Mouse (Mus musculus): ENCODE measurements around the gene Zfp110. TPM values are rescaled to one million over a fixed set of nuclear protein-coding genes. Genes with fewer than 3 reads are reported as not detected.
A peak's percentile ranks its signal among the peaks of the same experiment; 100 is the strongest.
"Not testable (repeated sequence)": the region's sequence is repeated elsewhere in the genome, so short reads cannot be mapped to it uniquely, and the experiment has no call there.

Zfp110 gene
- polyA plus RNA-seq (2012; rRNA removed): 33.3 and 34.2 TPM in 2 replicates

GRCm38 (mm10) chr7:12834162-12835120, at the start of gene Zfp110:
TSS of gene Zfp110 (plus strand) at chr7:12834761.
- Histone ChIP-seq H3K4me3 (ENCODE audit: control insufficient read depth, low read depth, low read length) (peak within 1 kb of the TSS; percentile 92), H3K27me3 (ENCODE audit: control insufficient read depth, insufficient read depth, low read length) (no peaks in the 10 kb centered on the region), H3K27ac (ENCODE audit: control insufficient read depth, insufficient read depth, low read depth, low read length) (peak within 1 kb of the TSS; percentile 93), H3K4me1 (ENCODE audit: control insufficient read depth, insufficient read depth, low read length) (no peaks in the 10 kb centered on the region), H3K36me3 (ENCODE audit: control insufficient read depth, insufficient read depth, low read length) (no peaks in the 10 kb centered on the region; the same call in 1 of the 2 replicates)
- TF ChIP-seq CTCF (IDR thresholded peaks at IDR 0.05; ENCODE audit: control insufficient read depth, insufficient read depth, insufficient replicate concordance, low read depth, low read length): no peak
- TF ChIP-seq POLR2A (IDR thresholded peaks at IDR 0.05; ENCODE audit: control insufficient read depth, low read depth, low read length): peak; percentile 81

GRCm38 (mm10) chr7:12787333-12787732, 47.2 kb upstream of the Zfp110 start:
- Histone ChIP-seq H3K27ac (ENCODE audit: control insufficient read depth, insufficient read depth, low read depth, low read length) (no peak overlapping the region), H3K36me3 (ENCODE audit: control insufficient read depth, insufficient read depth, low read length) (no peaks in the 10 kb centered on the region), H3K4me3 (ENCODE audit: control insufficient read depth, low read depth, low read length) (no peak overlapping the region), H3K27me3 (ENCODE audit: control insufficient read depth, insufficient read depth, low read length) (no peaks in the 10 kb centered on the region), H3K4me1 (ENCODE audit: control insufficient read depth, insufficient read depth, low read length) (no peaks in the 10 kb centered on the region)
- no peak for TF ChIP-seq CTCF (IDR thresholded peaks at IDR 0.05; ENCODE audit: control insufficient read depth, insufficient read depth, insufficient replicate concordance, low read depth, low read length)
- TF ChIP-seq POLR2A (IDR thresholded peaks at IDR 0.05; ENCODE audit: control insufficient read depth, low read depth, low read length): no peak

GRCm38 (mm10) chr7:12788025-12788424, 46.5 kb upstream of the Zfp110 start:
- Histone ChIP-seq H3K27me3 (ENCODE audit: control insufficient read depth, insufficient read depth, low read length) (no peaks in the 10 kb centered on the region), H3K36me3 (ENCODE audit: control insufficient read depth, insufficient read depth, low read length) (no peaks in the 10 kb centered on the region), H3K4me3 (ENCODE audit: control insufficient read depth, low read depth, low read length) (no peak overlapping the region), H3K4me1 (ENCODE audit: control insufficient read depth, insufficient read depth, low read length) (no peaks in the 10 kb centered on the region), H3K27ac (ENCODE audit: control insufficient read depth, insufficient read depth, low read depth, low read length) (no peak overlapping the region)
- TF ChIP-seq POLR2A (IDR thresholded peaks at IDR 0.05; ENCODE audit: control insufficient read depth, low read depth, low read length) (no peak), CTCF (IDR thresholded peaks at IDR 0.05; ENCODE audit: control insufficient read depth, insufficient read depth, insufficient replicate concordance, low read depth, low read length) (no peak)

- peak overlapping the region; percentile 56 for H3K4me3 ChIP-seq (ENCODE audit: control insufficient read depth, low read depth, low read length)
- not testable (repeated sequence) for H3K27me3 ChIP-seq (ENCODE audit: control insufficient read depth, insufficient read depth, low read length); H3K36me3 ChIP-seq (ENCODE audit: control insufficient read depth, insufficient read depth, low read length); H3K4me1 ChIP-seq (ENCODE audit: control insufficient read depth, insufficient read depth, low read length); H3K27ac ChIP-seq (ENCODE audit: control insufficient read depth, insufficient read depth, low read depth, low read length)
Measured at GRCm38 (mm10) chr7:12792624-12793023, 41.9 kb upstream of the Zfp110 start.

- Histone ChIP-seq H3K4me1 (ENCODE audit: control insufficient read depth, insufficient read depth, low read length) (peaks cover 9% of the 10 kb centered on the region), H3K27me3 (ENCODE audit: control insufficient read depth, insufficient read depth, low read length) (no peaks in the 10 kb centered on the region), H3K27ac (ENCODE audit: control insufficient read depth, insufficient read depth, low read depth, low read length) (no peak overlapping the region), H3K36me3 (ENCODE audit: control insufficient read depth, insufficient read depth, low read length) (no peaks in the 10 kb centered on the region), H3K4me3 (ENCODE audit: control insufficient read depth, low read depth, low read length) (no peak overlapping the region)
- TF ChIP-seq POLR2A (IDR thresholded peaks at IDR 0.05; ENCODE audit: control insufficient read depth, low read depth, low read length) (no peak), CTCF (IDR thresholded peaks at IDR 0.05; ENCODE audit: control insufficient read depth, insufficient read depth, insufficient replicate concordance, low read depth, low read length) (no peak)
Measured at GRCm38 (mm10) chr7:12797971-12798370, 36.6 kb upstream of the Zfp110 start.

- no peak for TF ChIP-seq CTCF (IDR thresholded peaks at IDR 0.05; ENCODE audit: control insufficient read depth, insufficient read depth, insufficient replicate concordance, low read depth, low read length)
- TF ChIP-seq POLR2A (IDR thresholded peaks at IDR 0.05; ENCODE audit: control insufficient read depth, low read depth, low read length): no peak
- no peak overlapping the region for H3K4me3 ChIP-seq (ENCODE audit: control insufficient read depth, low read depth, low read length)
- peaks cover 9% of the 10 kb centered on the region for H3K4me1 ChIP-seq (ENCODE audit: control insufficient read depth, insufficient read depth, low read length)
Measured at GRCm38 (mm10) chr7:12799554-12799953, 35.0 kb upstream of the Zfp110 start.

GRCm38 (mm10) chr7:12802866-12803726, 31.5 kb upstream of the Zfp110 start, which contains the start of gene Zscan18:
TSS of gene Zscan18 (minus strand) at chr7:12803635.
- Histone ChIP-seq H3K4me1 (ENCODE audit: control insufficient read depth, insufficient read depth, low read length) (peaks cover 6% of the 10 kb centered on the region), H3K27ac (ENCODE audit: control insufficient read depth, insufficient read depth, low read depth, low read length) (peak within 1 kb of the TSS; percentile 69), H3K36me3 (ENCODE audit: control insufficient read depth, insufficient read depth, low read length) (no peaks in the 10 kb centered on the region), H3K4me3 (ENCODE audit: control insufficient read depth, low read depth, low read length) (peak within 1 kb of the TSS; percentile 88), H3K27me3 (ENCODE audit: control insufficient read depth, insufficient read depth, low read length) (no peaks in the 10 kb centered on the region)
- TF ChIP-seq POLR2A (IDR thresholded peaks at IDR 0.05; ENCODE audit: control insufficient read depth, low read depth, low read length): no peak
- no peak for TF ChIP-seq CTCF (IDR thresholded peaks at IDR 0.05; ENCODE audit: control insufficient read depth, insufficient read depth, insufficient replicate concordance, low read depth, low read length)

More at GRCm38 (mm10) chr7:12799554-12799953, 35.0 kb upstream of the Zfp110 start:
- Histone ChIP-seq H3K27ac (ENCODE audit: control insufficient read depth, insufficient read depth, low read depth, low read length) (no peak overlapping the region), H3K27me3 (ENCODE audit: control insufficient read depth, insufficient read depth, low read length) (no peaks in the 10 kb centered on the region), H3K36me3 (ENCODE audit: control insufficient read depth, insufficient read depth, low read length) (no peaks in the 10 kb centered on the region)

All from testis, adult 2 months (tissue).